Mouse (Mus musculus): Measurements from ENCODE around the gene Syt1. TPM values are rescaled to one million over a fixed set of nuclear protein-coding genes. Genes with fewer than 3 reads are reported as not detected.
A peak's percentile ranks its signal among the peaks of the same experiment; 100 is the strongest.

Syt1 gene
- polyA plus RNA-seq, 1 experiment from 2014 or later: 0.72 TPM

- no peak for ATAC-seq (ENCODE audit: extremely low read depth, insufficient number of reproducible peaks, low FRiP score, low TSS enrichment)
- 69% methylated on average over 6 of the region's 6 CpGs for WGBS
Observed at GRCm38 (mm10) chr10:108569568-108570139, 441.1 kb downstream of the Syt1 start.

GRCm38 (mm10) chr10:108568925-108569324 is 441.9 kb downstream of the Syt1 start:
- no peak overlapping the region for H3K27ac ChIP-seq (replicated peaks)
- H3K9me3 ChIP-seq: no peaks in the 10 kb centered on the region
- no peak overlapping the region for H3K4me3 ChIP-seq
- H3K4me1 ChIP-seq: peaks cover 22% of the 10 kb centered on the region
- 64% methylated on average over 6 of the region's 6 CpGs for WGBS
- no peak overlapping the region for H3K4me2 ChIP-seq
- H3K9ac ChIP-seq: no peak overlapping the region
- no peaks in the 10 kb centered on the region for H3K27me3 ChIP-seq (replicated peaks)
- H3K36me3 ChIP-seq: no peaks in the 10 kb centered on the region
- ATAC-seq (ENCODE audit: extremely low read depth, insufficient number of reproducible peaks, low FRiP score, low TSS enrichment): no peak

More at GRCm38 (mm10) chr10:108569568-108570139, 441.1 kb downstream of the Syt1 start:
- Histone ChIP-seq H3K4me2 (no peak overlapping the region), H3K27me3 (replicated peaks) (no peaks in the 10 kb centered on the region), H3K36me3 (no peaks in the 10 kb centered on the region), H3K9ac (no peak overlapping the region), H3K9me3 (no peaks in the 10 kb centered on the region), H3K4me3 (no peak overlapping the region), H3K4me1 (peaks cover 22% of the 10 kb centered on the region), H3K27ac (replicated peaks) (no peak overlapping the region)

GRCm38 (mm10) chr10:108568136-108568535 is 442.6 kb downstream of the Syt1 start:
- H3K4me1 ChIP-seq: peaks cover 22% of the 10 kb centered on the region
- 5% methylated on average over 8 of the region's 8 CpGs for WGBS

GRCm38 (mm10) chr10:108567456-108567855 is 443.3 kb downstream of the Syt1 start:
- Histone ChIP-seq H3K27ac (replicated peaks) (no peak overlapping the region), H3K27me3 (replicated peaks) (no peaks in the 10 kb centered on the region), H3K9me3 (no peaks in the 10 kb centered on the region), H3K9ac (no peak overlapping the region), H3K4me2 (no peak overlapping the region), H3K4me3 (no peak overlapping the region), H3K36me3 (no peaks in the 10 kb centered on the region), H3K4me1 (peaks cover 22% of the 10 kb centered on the region)
- 90% methylated on average over 6 of the region's 6 CpGs for WGBS
- ATAC-seq (ENCODE audit: extremely low read depth, insufficient number of reproducible peaks, low FRiP score, low TSS enrichment): no peak

More at GRCm38 (mm10) chr10:108568136-108568535, 442.6 kb downstream of the Syt1 start:
- 0 out of 2 replicates have a peak overlapping the region, but pooled peaks have one; percentile 6 for H3K9ac ChIP-seq
- H3K36me3 ChIP-seq: no peaks in the 10 kb centered on the region
- H3K27ac ChIP-seq (replicated peaks): peak overlapping the region; percentile 62
- peak overlapping the region; percentile 51 for H3K4me2 ChIP-seq
- no peaks in the 10 kb centered on the region for H3K9me3 ChIP-seq
- H3K27me3 ChIP-seq (replicated peaks): no peaks in the 10 kb centered on the region
- H3K4me3 ChIP-seq: no peak overlapping the region
- no peak for ATAC-seq (ENCODE audit: extremely low read depth, insufficient number of reproducible peaks, low FRiP score, low TSS enrichment)

GRCm38 (mm10) chr10:108559607-108559908 is 451.2 kb downstream of the Syt1 start:
- Histone ChIP-seq H3K36me3 (no peaks in the 10 kb centered on the region), H3K4me1 (peaks cover 4% of the 10 kb centered on the region; the same call in 1 of the 2 replicates), H3K9me3 (no peaks in the 10 kb centered on the region), H3K4me3 (no peak overlapping the region), H3K4me2 (no peak overlapping the region), H3K27ac (replicated peaks) (no peak overlapping the region), H3K9ac (no peak overlapping the region), H3K27me3 (replicated peaks) (no peaks in the 10 kb centered on the region)
- WGBS: 73% methylated on average over 2 of the region's 2 CpGs
- no peak for ATAC-seq (ENCODE audit: extremely low read depth, insufficient number of reproducible peaks, low FRiP score, low TSS enrichment)

DNA sequence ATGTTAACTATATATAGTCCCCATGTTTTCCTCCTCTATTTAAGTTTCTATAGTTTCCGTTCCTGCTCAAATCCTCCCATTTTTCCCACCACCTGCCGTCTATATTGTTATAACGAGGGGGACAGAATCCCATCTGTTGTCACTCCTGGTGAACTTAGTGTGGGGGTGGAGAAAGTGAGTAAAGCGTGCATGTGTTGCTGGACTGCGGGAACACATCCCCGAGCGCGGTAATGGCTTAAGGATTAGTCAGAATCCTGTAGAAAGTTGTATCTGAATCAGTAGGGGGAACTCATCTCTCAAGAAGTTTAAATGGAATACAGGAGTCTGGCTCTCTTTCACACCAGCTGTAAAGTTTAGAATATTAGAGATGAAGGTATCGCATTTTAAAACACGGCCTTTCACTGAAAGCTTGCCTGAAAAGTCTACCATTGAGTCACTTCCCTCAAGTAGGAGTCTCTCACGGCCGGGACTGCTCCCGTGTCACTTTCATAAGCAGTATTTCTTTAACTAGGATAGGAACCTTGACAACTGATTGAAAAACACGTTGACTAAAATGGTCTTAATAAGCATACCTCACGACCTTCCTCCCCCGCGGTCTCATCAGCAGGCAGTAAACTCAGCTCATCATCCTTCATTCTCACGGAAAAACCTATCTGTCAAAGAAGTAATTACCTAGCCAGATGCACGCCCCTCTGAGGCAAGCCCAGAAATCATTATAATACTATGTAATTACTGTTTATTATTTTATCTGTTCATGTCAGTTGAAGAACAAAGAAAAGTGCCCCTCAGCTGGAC is 451.8 kb downstream of the Syt1 start:
- Histone ChIP-seq H3K27me3 (replicated peaks) (no peaks in the 10 kb centered on the region), H3K4me3 (no peak overlapping the region), H3K36me3 (no peaks in the 10 kb centered on the region), H3K4me1 (peaks cover 4% of the 10 kb centered on the region; the same call in 1 of the 2 replicates), H3K27ac (replicated peaks) (no peak overlapping the region), H3K9me3 (no peaks in the 10 kb centered on the region), H3K9ac (no peak overlapping the region), H3K4me2 (no peak overlapping the region)
- ATAC-seq (ENCODE audit: extremely low read depth, insufficient number of reproducible peaks, low FRiP score, low TSS enrichment): no peak
- 79% methylated on average over 19 of the region's 19 CpGs for WGBS

- Histone ChIP-seq H3K9me3 (no peaks in the 10 kb centered on the region), H3K27me3 (replicated peaks) (no peaks in the 10 kb centered on the region)
- WGBS: 73% methylated on average over 6 of the region's 6 CpGs
Observed at GRCm38 (mm10) chr10:108552544-108552943, 458.2 kb downstream of the Syt1 start.

DNA sequence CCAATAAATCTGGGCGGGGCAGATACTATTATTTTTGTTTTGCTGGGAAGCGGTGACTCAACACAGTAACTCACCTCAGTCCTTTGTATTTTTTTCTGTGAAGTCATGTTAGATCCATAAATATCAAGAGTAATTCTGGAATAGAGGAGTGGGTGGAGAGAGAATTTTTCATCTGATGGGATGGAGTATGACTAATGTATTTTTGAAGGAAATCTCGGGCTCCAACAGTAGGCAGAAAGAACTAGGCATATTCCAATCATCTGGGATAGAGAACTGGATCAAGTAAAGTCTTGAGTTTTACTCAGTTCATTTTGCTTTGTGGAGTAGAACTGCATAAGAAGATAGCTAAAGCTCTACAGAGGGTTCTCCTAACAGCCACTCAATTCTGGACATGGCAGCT is 465.1 kb downstream of the Syt1 start:
- Histone ChIP-seq H3K36me3 (no peaks in the 10 kb centered on the region), H3K9ac (no peak overlapping the region), H3K27ac (replicated peaks) (no peak overlapping the region), H3K4me2 (no peak overlapping the region), H3K9me3 (no peaks in the 10 kb centered on the region), H3K27me3 (replicated peaks) (no peaks in the 10 kb centered on the region), H3K4me3 (no peak overlapping the region), H3K4me1 (no peaks in the 10 kb centered on the region)
- ATAC-seq (ENCODE audit: extremely low read depth, insufficient number of reproducible peaks, low FRiP score, low TSS enrichment): no peak
- 80% methylated on average over 3 of the region's 3 CpGs for WGBS

More at GRCm38 (mm10) chr10:108552544-108552943, 458.2 kb downstream of the Syt1 start:
- no peak overlapping the region for H3K27ac ChIP-seq (replicated peaks)
- H3K9ac ChIP-seq: no peak overlapping the region
- H3K36me3 ChIP-seq: no peaks in the 10 kb centered on the region
- no peak overlapping the region for H3K4me3 ChIP-seq
- H3K4me1 ChIP-seq: peaks cover 7% of the 10 kb centered on the region
- H3K4me2 ChIP-seq: no peak overlapping the region
- ATAC-seq (ENCODE audit: extremely low read depth, insufficient number of reproducible peaks, low FRiP score, low TSS enrichment): no peak

DNA sequence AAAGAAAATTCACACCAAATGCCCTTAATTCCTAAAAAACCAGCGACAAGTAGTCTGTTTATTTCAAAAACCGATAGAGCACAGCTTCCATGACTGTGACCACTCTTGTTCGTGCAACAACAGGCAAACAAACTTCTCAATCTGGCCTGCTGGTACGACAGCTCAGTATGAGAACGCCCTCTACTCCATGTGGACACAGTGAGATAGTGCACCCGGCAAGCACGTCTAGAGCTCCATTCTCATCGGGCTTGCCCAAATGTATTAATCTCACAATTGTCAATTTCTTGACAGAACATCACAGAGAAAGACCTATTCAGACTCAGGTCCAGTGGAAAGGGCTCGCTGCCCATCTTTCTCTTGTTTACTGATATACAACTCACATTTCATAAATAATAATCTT is 469.2 kb downstream of the Syt1 start:
- 72% methylated on average over 9 of the region's 9 CpGs for WGBS
- H3K36me3 ChIP-seq: no peaks in the 10 kb centered on the region
- no peak overlapping the region for H3K4me2 ChIP-seq
- no peak overlapping the region for H3K9ac ChIP-seq
- no peak for ATAC-seq (ENCODE audit: extremely low read depth, insufficient number of reproducible peaks, low FRiP score, low TSS enrichment)
- no peak overlapping the region for H3K4me3 ChIP-seq
- H3K4me1 ChIP-seq: peaks cover 17% of the 10 kb centered on the region
- no peak overlapping the region for H3K27ac ChIP-seq (replicated peaks)
- no peaks in the 10 kb centered on the region for H3K9me3 ChIP-seq
- H3K27me3 ChIP-seq (replicated peaks): no peaks in the 10 kb centered on the region

- H3K27me3 ChIP-seq (replicated peaks): no peaks in the 10 kb centered on the region
- H3K9me3 ChIP-seq: no peaks in the 10 kb centered on the region
- no peak for ATAC-seq (ENCODE audit: extremely low read depth, insufficient number of reproducible peaks, low FRiP score, low TSS enrichment)
- peak overlapping the region; percentile 53 for H3K27ac ChIP-seq (replicated peaks)
- no peak overlapping the region for H3K4me3 ChIP-seq
- peaks cover 29% of the 10 kb centered on the region for H3K4me1 ChIP-seq
- H3K4me2 ChIP-seq: no peak overlapping the region
- 20% methylated on average over 3 of the region's 3 CpGs for WGBS
- no peaks in the 10 kb centered on the region for H3K36me3 ChIP-seq
- no peak overlapping the region for H3K9ac ChIP-seq
Observed at GRCm38 (mm10) chr10:108538546-108538945, 472.2 kb downstream of the Syt1 start.

DNA sequence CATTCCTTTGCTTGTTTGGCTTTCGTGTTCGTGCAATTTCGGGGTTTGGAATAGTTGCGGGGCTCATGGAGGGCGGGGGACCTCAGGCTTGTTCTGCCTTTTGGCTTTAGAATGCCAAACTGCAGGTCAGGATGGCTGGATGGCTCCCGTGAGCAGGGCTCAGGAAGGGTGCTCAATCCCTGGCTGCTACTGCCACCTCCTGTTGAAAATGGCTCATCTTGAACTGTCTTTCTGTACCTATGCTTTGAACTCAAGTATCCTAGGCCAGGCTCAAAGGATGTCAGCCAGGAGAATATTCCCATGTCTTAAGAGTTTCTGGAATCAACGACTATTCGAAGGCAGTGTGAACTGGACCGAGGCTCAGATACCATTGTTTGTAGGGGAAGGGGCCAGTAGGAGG is 473.1 kb downstream of the Syt1 start:
- H3K36me3 ChIP-seq: no peaks in the 10 kb centered on the region
- H3K9me3 ChIP-seq: no peaks in the 10 kb centered on the region

GRCm38 (mm10) chr10:108535922-108536321 is 474.9 kb downstream of the Syt1 start:
- Histone ChIP-seq H3K4me2 (no peak overlapping the region), H3K4me3 (no peak overlapping the region), H3K9ac (no peak overlapping the region), H3K27me3 (replicated peaks) (no peaks in the 10 kb centered on the region), H3K27ac (replicated peaks) (peak overlapping the region; percentile 81), H3K36me3 (no peaks in the 10 kb centered on the region), H3K9me3 (no peaks in the 10 kb centered on the region), H3K4me1 (peaks cover 45% of the 10 kb centered on the region)
- ATAC-seq (ENCODE audit: extremely low read depth, insufficient number of reproducible peaks, low FRiP score, low TSS enrichment): no peak
- WGBS: 17% methylated on average over 5 of the region's 5 CpGs

More for the DNA sequence above, 473.1 kb downstream of the Syt1 start:
- no peak overlapping the region for H3K9ac ChIP-seq
- H3K4me2 ChIP-seq: no peak overlapping the region
- ATAC-seq (ENCODE audit: extremely low read depth, insufficient number of reproducible peaks, low FRiP score, low TSS enrichment): no peak
- peak overlapping the region; percentile 39 for H3K27ac ChIP-seq (replicated peaks)
- H3K4me3 ChIP-seq: no peak overlapping the region
- 39% methylated on average over 9 of the region's 9 CpGs for WGBS
- no peaks in the 10 kb centered on the region for H3K27me3 ChIP-seq (replicated peaks)
- H3K4me1 ChIP-seq: peaks cover 31% of the 10 kb centered on the region

Data from heart, embryonic 13.5 days (tissue).